Mouse (Mus musculus) MEL (cell line): ENCODE results near the gene Traf5. TPM values are rescaled to one million over a fixed set of nuclear protein-coding genes. Genes with fewer than 3 reads are reported as not detected.

ENCODE experiments used
- DNase-seq: peaks from one replicate; pipeline ENCODE4 v3.0.0; 2011; ENCODE audit warnings: low read depth, low spot score
- H3K27ac ChIP-seq: 2 replicates; pipeline ENCODE4 v1.5.1; 2012; ENCODE audit warnings: low read depth, mild to moderate bottlenecking, control low read depth, low read length, moderate library complexity; ENCODE audit not compliant: control insufficient read depth
- H3K27me3 ChIP-seq, 2 experiments: fragments of 150-350 bp in 1 of 2; sonication (generic) in 1 of 2; 2 replicates each; pipeline ENCODE4 v1.6.1; 2012; ENCODE audit warnings: low read length in 2 of 2, mild to moderate bottlenecking in 2 of 2, improper control_type of control experiment in 1 of 2, moderate library complexity in 1 of 2; ENCODE audit not compliant: insufficient read depth in 2 of 2, control insufficient read depth in 1 of 2
- H3K36me3 ChIP-seq, 2 experiments: 2 replicates each; pipeline ENCODE4 v1.6.1; 2012 to 2014; ENCODE audit warnings: low read length in 2 of 2, improper control_type of control experiment in 1 of 2, inconsistent platforms in 1 of 2, mild to moderate bottlenecking in 1 of 2; ENCODE audit not compliant: insufficient read depth in 2 of 2, control insufficient read depth in 1 of 2
- H3K4me1 ChIP-seq, 2 experiments: fragments of 150-350 bp in 1 of 2; sonication (generic) in 1 of 2; 2 replicates each; pipeline ENCODE4 v1.6.1; 2012; ENCODE audit warnings: low read length in 2 of 2, improper control_type of control experiment in 1 of 2, mild to moderate bottlenecking in 1 of 2; ENCODE audit not compliant: insufficient read depth in 2 of 2, control insufficient read depth in 1 of 2
- H3K4me3 ChIP-seq, 2 experiments: fragments of 150-350 bp in 1 of 2; sonication (generic) in 1 of 2; 2 replicates each; pipeline ENCODE4 v1.5.1; 2012; ENCODE audit warnings: low read depth in 2 of 2, low read length in 2 of 2, mild to moderate bottlenecking in 2 of 2, moderate library complexity in 2 of 2, control low read depth in 1 of 2, improper control_type of control experiment in 1 of 2; ENCODE audit not compliant: control insufficient read depth in 1 of 2, insufficient read depth in 1 of 2
- H3K79me2 ChIP-seq: 2 replicates; pipeline ENCODE4 v1.6.1; 2012; ENCODE audit warnings: mild to moderate bottlenecking, low read length, moderate library complexity; ENCODE audit not compliant: control insufficient read depth, poor library complexity, insufficient read depth
- H3K9ac ChIP-seq: 2 replicates; pipeline ENCODE4 v1.6.1; 2012; ENCODE audit warnings: low read depth, mild to moderate bottlenecking, control low read depth, low read length, moderate library complexity; ENCODE audit not compliant: control insufficient read depth, poor library complexity, severe bottlenecking
- H3K9me3 ChIP-seq: fragments of 150-350 bp; sonication (generic); replicated peaks from 2 replicates; pipeline ENCODE4 v1.6.1; 2012; ENCODE audit warnings: mild to moderate bottlenecking, low read length, improper control_type of control experiment, moderate library complexity; ENCODE audit not compliant: insufficient read depth
- BHLHE40 ChIP-seq: IDR thresholded peaks from 2 replicates; pipeline ENCODE4 v1.6.1; 2012; ENCODE audit warnings: low read depth, mild to moderate bottlenecking, inconsistent platforms, low read length, improper control_type of control experiment, borderline replicate concordance
- CHD1 ChIP-seq: IDR thresholded peaks from 2 replicates; pipeline ENCODE4 v1.6.1; 2012; ENCODE audit warnings: low read depth, mild to moderate bottlenecking, inconsistent platforms, low read length, improper control_type of control experiment
- CHD2 ChIP-seq: IDR thresholded peaks from 2 replicates; pipeline ENCODE4 v1.6.1; 2011; ENCODE audit warnings: low read length, improper control_type of control experiment
- CTCF ChIP-seq, 3 experiments: IDR thresholded peaks in 2 of 3; conservative IDR thresholded peaks in 1 of 3; 2 replicates each; pipeline ENCODE4 v1.5.1; 2011 to 2012; ENCODE audit warnings: low read length in 3 of 3, low read depth in 2 of 3, mild to moderate bottlenecking in 2 of 3, improper control_type of control experiment in 1 of 3, inconsistent platforms in 1 of 3, mixed read lengths in 1 of 3, moderate library complexity in 1 of 3; ENCODE audit not compliant: control insufficient read depth in 1 of 3, insufficient read depth in 1 of 3, poor library complexity in 1 of 3, severe bottlenecking in 1 of 3
- E2F4 ChIP-seq: IDR thresholded peaks from 2 replicates; pipeline ENCODE4 v1.6.1; 2011; ENCODE audit warnings: low read depth, low read length, improper control_type of control experiment, borderline replicate concordance
- ELF1 ChIP-seq: IDR thresholded peaks from 2 replicates; pipeline ENCODE4 v1.6.1; 2014; ENCODE audit warnings: low read depth, mild to moderate bottlenecking, inconsistent platforms, low read length, improper control_type of control experiment, moderate library complexity
- EP300 ChIP-seq, 2 experiments: IDR thresholded peaks; 2 replicates each; pipeline ENCODE4 v1.6.1; 2011; ENCODE audit warnings: improper control_type of control experiment in 2 of 2, low read length in 2 of 2, low read depth in 1 of 2, mild to moderate bottlenecking in 1 of 2
- ETS1 ChIP-seq: IDR thresholded peaks from 2 replicates; pipeline ENCODE4 v1.6.1; 2012; ENCODE audit warnings: low read depth, mild to moderate bottlenecking, inconsistent platforms, low read length, improper control_type of control experiment, moderate library complexity
- GABPA ChIP-seq: IDR thresholded peaks from 2 replicates; pipeline ENCODE4 v1.6.1; 2012; ENCODE audit warnings: low read depth, mild to moderate bottlenecking, inconsistent platforms, low read length, improper control_type of control experiment, moderate library complexity
- GATA1 ChIP-seq: IDR thresholded peaks from 2 replicates; pipeline ENCODE4 v1.6.1; 2011; ENCODE audit warnings: low read depth, low read length, improper control_type of control experiment
- HCFC1 ChIP-seq: IDR thresholded peaks from 2 replicates; pipeline ENCODE4 v1.6.1; 2012; ENCODE audit warnings: low read depth, mild to moderate bottlenecking, inconsistent platforms, low read length, improper control_type of control experiment, moderate library complexity
- KAT2A ChIP-seq: conservative IDR thresholded peaks from 2 replicates; pipeline ENCODE4 v1.6.1; 2012; ENCODE audit warnings: low read depth, low read length, improper control_type of control experiment, inconsistent platforms
- MAFK ChIP-seq: IDR thresholded peaks from 2 replicates; pipeline ENCODE4 v1.6.1; 2011; ENCODE audit warnings: low read depth, mild to moderate bottlenecking, low read length, improper control_type of control experiment, borderline replicate concordance
- MAX ChIP-seq: IDR thresholded peaks from 2 replicates; pipeline ENCODE4 v1.6.1; 2011; ENCODE audit warnings: low read length, improper control_type of control experiment
- MAZ ChIP-seq: IDR thresholded peaks from 2 replicates; pipeline ENCODE4 v1.6.1; 2012; ENCODE audit warnings: low read depth, mild to moderate bottlenecking, inconsistent platforms, low read length, improper control_type of control experiment
- MXI1 ChIP-seq: IDR thresholded peaks from 2 replicates; pipeline ENCODE4 v1.6.1; 2011; ENCODE audit warnings: mild to moderate bottlenecking, low read depth, low read length, improper control_type of control experiment
- MYB ChIP-seq: IDR thresholded peaks from 2 replicates; pipeline ENCODE4 v1.6.1; 2011; ENCODE audit warnings: mild to moderate bottlenecking, low read depth, low read length, improper control_type of control experiment
- MYC ChIP-seq: IDR thresholded peaks from 2 replicates; pipeline ENCODE4 v1.6.1; 2011; ENCODE audit warnings: low read depth, mild to moderate bottlenecking, low read length, improper control_type of control experiment, moderate library complexity
- NELFE ChIP-seq: IDR thresholded peaks from 2 replicates; pipeline ENCODE4 v1.6.1; 2011; ENCODE audit warnings: low read depth, low read length, improper control_type of control experiment
- NRF1 ChIP-seq: IDR thresholded peaks from 2 replicates; pipeline ENCODE4 v1.6.1; 2014; ENCODE audit warnings: low read depth, mild to moderate bottlenecking, inconsistent platforms, low read length, improper control_type of control experiment, moderate library complexity; ENCODE audit not compliant: poor library complexity, insufficient read depth, severe bottlenecking
- POLR2AphosphoS2 ChIP-seq: IDR thresholded peaks from 2 replicates; pipeline ENCODE4 v1.6.1; 2011; ENCODE audit warnings: low read length, improper control_type of control experiment
- POLR2AphosphoS5 ChIP-seq: IDR thresholded peaks from 2 replicates; pipeline ENCODE4 v1.6.1; 2012; ENCODE audit warnings: low read depth, borderline replicate concordance, mild to moderate bottlenecking, inconsistent platforms, low read length, moderate library complexity, mixed read lengths
- RAD21 ChIP-seq: IDR thresholded peaks from 2 replicates; pipeline ENCODE4 v1.6.1; 2011; ENCODE audit warnings: mild to moderate bottlenecking, low read depth, low read length, improper control_type of control experiment
- RCOR1 ChIP-seq: IDR thresholded peaks from 2 replicates; pipeline ENCODE4 v1.6.1; 2012; ENCODE audit warnings: low read depth, mild to moderate bottlenecking, inconsistent platforms, low read length, improper control_type of control experiment
- SIN3A ChIP-seq: IDR thresholded peaks from 2 replicates; pipeline ENCODE4 v1.6.1; 2012; ENCODE audit warnings: low read length, improper control_type of control experiment, inconsistent platforms
- SMC3 ChIP-seq: IDR thresholded peaks from 2 replicates; pipeline ENCODE4 v1.6.1; 2011; ENCODE audit warnings: low read depth, low read length, improper control_type of control experiment
- TAL1 ChIP-seq: IDR thresholded peaks from 2 replicates; pipeline ENCODE4 v1.6.1; 2012; ENCODE audit warnings: mild to moderate bottlenecking, inconsistent platforms, low read length, moderate library complexity, mixed read lengths
- TBP ChIP-seq: IDR thresholded peaks from 2 replicates; pipeline ENCODE4 v1.8.0; 2011; ENCODE audit warnings: low read depth, low read length, improper control_type of control experiment
- TCF12 ChIP-seq: IDR thresholded peaks from 2 replicates; pipeline ENCODE4 v1.6.1; 2014; ENCODE audit warnings: low read depth, mild to moderate bottlenecking, inconsistent platforms, low read length, improper control_type of control experiment, moderate library complexity
- UBTF ChIP-seq: IDR thresholded peaks from 2 replicates; pipeline ENCODE4 v1.6.1; 2012; ENCODE audit warnings: low read depth, mild to moderate bottlenecking, inconsistent platforms, low read length, improper control_type of control experiment, moderate library complexity, borderline replicate concordance; ENCODE audit not compliant: insufficient read depth
- USF2 ChIP-seq, 2 experiments: IDR thresholded peaks; 2 replicates each; pipeline ENCODE4 v1.6.1; 2011 to 2012; ENCODE audit warnings: improper control_type of control experiment in 2 of 2, low read length in 2 of 2, borderline replicate concordance in 1 of 2, inconsistent platforms in 1 of 2, low read depth in 1 of 2, mild to moderate bottlenecking in 1 of 2; ENCODE audit not compliant: insufficient read depth in 1 of 2
- ZC3H11A ChIP-seq: IDR thresholded peaks from 2 replicates; pipeline ENCODE4 v1.6.1; 2012; ENCODE audit warnings: low read depth, mild to moderate bottlenecking, inconsistent platforms, low read length, improper control_type of control experiment
- ZKSCAN1 ChIP-seq: IDR thresholded peaks from 2 replicates; pipeline ENCODE4 v1.6.1; 2012; ENCODE audit warnings: low read depth, mild to moderate bottlenecking, inconsistent platforms, low read length, improper control_type of control experiment, moderate library complexity
- ZNF384 ChIP-seq: IDR thresholded peaks from 2 replicates; pipeline ENCODE4 v1.6.1; 2012; ENCODE audit warnings: low read depth, mild to moderate bottlenecking, inconsistent platforms, low read length, improper control_type of control experiment
- polyA plus RNA-seq, 2 experiments: library from polyadenylated mRNA; stranded (reverse) in 1 of 2; unstranded in 1 of 2; fragments of >175 nt in 1 of 2; fragments of >200 nt in 1 of 2; gene quantifications; 2 replicates each; pipeline versions ENCODE4 v1.2.1 to v1.2.4; 2012; ENCODE audit warnings: low replicate concordance in 2 of 2, low read depth in 1 of 2; ENCODE audit not compliant: insufficient read length in 2 of 2, insufficient read depth in 1 of 2, missing spikeins in 1 of 2
- total RNA-seq: library from RNA; depleted of rRNA; stranded (reverse); fragments of 300-350 nt; gene quantifications from 2 replicates; pipeline ENCODE4 v1.2.3, GENCODE M21; 2012; rRNA removed

The Traf5 gene
- total RNA-seq (3.5 and 4.0 TPM in 2 replicates), polyA plus RNA-seq (1 to 10 TPM in 1 of 2 experiments, not detected in 1; 7.3 TPM)

DNA sequence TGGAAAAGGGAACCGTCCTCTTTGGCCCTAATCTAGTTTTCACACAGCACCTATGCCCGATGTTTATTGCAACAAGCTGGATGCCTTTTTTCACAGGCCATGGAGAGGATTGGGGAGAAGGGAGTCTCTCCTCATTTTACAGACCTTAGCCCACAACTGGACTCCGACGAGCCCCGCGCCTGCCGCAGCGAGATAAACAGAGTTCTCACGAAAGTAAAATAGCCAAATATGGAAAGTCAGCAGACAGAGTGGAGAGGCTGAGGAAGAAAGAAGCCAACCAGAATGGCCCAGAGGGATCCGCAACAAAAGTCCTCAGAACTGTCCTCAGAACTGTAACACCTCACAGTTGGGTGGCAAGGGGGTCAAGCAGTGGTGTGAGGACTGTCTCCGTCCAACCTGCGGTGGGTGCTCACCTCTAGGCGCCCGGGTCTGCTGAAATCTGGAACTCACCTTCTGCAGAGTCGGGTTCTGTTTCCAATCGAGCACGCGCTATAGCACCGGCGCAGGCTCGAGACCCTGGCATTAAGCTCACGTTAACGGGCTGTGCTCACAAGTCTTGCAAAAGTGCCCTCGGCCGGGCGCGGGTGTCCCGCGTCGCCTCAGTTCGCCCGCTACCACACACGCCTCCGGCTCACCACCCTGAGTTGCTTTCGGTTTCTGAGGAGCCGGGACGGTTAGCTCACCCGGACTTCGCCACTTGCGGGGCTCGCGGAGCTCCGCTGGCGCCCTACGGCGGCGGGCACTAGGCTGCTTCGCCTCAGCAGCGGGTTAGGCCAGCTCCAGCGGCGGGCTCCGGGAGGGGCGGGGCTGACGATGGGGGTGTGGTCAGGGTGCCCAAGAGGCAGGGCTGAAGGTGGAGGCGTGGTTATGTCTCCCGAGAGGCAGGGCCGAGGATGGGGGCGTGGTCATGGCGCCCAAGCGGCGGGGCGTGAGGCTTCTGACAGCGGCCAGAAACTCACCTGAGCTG, at the start of gene Traf5:
Gene Traf5, minus strand, starts transcription at position 754 of the 967 bp plus-strand sequence.
- H3K4me3 ChIP-seq, result peak within 1 kb of the TSS; percentile 75 to 99
- H3K27ac ChIP-seq, result no peak within 1 kb of the TSS; the same call in 1 of the 2 replicates
- no peaks in the 10 kb centered on the region for H3K9me3 ChIP-seq
- peak within 1 kb of the TSS; percentile 86 for H3K9ac ChIP-seq
- DNase-seq, result peak; percentile 94
- H3K4me1 ChIP-seq, result peaks cover 3 to 14% of the 10 kb centered on the region in 2 experiments
- H3K27me3 ChIP-seq, result no peaks in the 10 kb centered on the region
- H3K79me2 ChIP-seq, result no peaks in the 10 kb centered on the region; the same call in 1 of the 2 replicates
- peaks cover 0 to 6% of the 10 kb centered on the region in 2 experiments; a peak in 1 of 4 replicates for H3K36me3 ChIP-seq
- peak; percentile 77 for TF ChIP-seq TAL1
- peak; percentile 30; the same call in 1 of the 2 replicates for TF ChIP-seq SIN3A
- no peak for TF ChIP-seq MYC
- TF ChIP-seq HCFC1, result no peak
- no peak for TF ChIP-seq MAFK
- TF ChIP-seq ELF1, result no peak
- TF ChIP-seq ZNF384, result no peak
- 0 out of 2 replicates have a peak, but pooled peaks have one; percentile 31 for TF ChIP-seq GATA1
- TF ChIP-seq USF2 (IDR thresholded peaks at IDR 0.05; ENCODE audit: borderline replicate concordance in 1 of 2, insufficient read depth in 1 of 2, low read depth in 1 of 2, low read length in 2 of 2), result no peak
- TF ChIP-seq E2F4, result no peak
- no peak for TF ChIP-seq TBP
- no peak for TF ChIP-seq KAT2A
- peak; percentile 19; the same call in 1 of the 2 replicates for TF ChIP-seq NRF1
- peak; percentile 7 for TF ChIP-seq MAX
- no peak; the same call in 1 of the 2 replicates for TF ChIP-seq NELFE
- peak; percentile 32 for TF ChIP-seq TCF12
- no peak for TF ChIP-seq POLR2AphosphoS5
- TF ChIP-seq ZKSCAN1, result no peak
- no peak for TF ChIP-seq ETS1
- peak; percentile 39 to 51; a peak in 3 of 4 replicates for TF ChIP-seq EP300 (IDR thresholded peaks at IDR 0.05; ENCODE audit: low read depth in 1 of 2, low read length in 2 of 2)
- no peak for TF ChIP-seq RAD21
- TF ChIP-seq MYB, result no peak
- TF ChIP-seq UBTF, result no peak
- no peak for TF ChIP-seq BHLHE40
- TF ChIP-seq GABPA, result no peak
- TF ChIP-seq SMC3, result no peak
- TF ChIP-seq MXI1, result no peak; the same call in 1 of the 2 replicates
- TF ChIP-seq CTCF (IDR thresholded peaks at IDR 0.05 in 2 of 3, conservative IDR thresholded peaks at IDR 0.05 in 1 of 3; ENCODE audit: control insufficient read depth in 1 of 3, insufficient read depth in 1 of 3, low read depth in 2 of 3, low read length in 3 of 3, poor library complexity in 1 of 3, severe bottlenecking in 1 of 3), result no peak
- TF ChIP-seq RCOR1, result no peak
- no peak for TF ChIP-seq CHD2
- no peak for TF ChIP-seq POLR2AphosphoS2
- TF ChIP-seq CHD1, result no peak
- no peak for TF ChIP-seq MAZ
- TF ChIP-seq ZC3H11A, result no peak
